Mouse (Mus musculus): ENCODE measurements at regions not wholly inside any gene's neighbourhood (a gene's known extent, or its start where the extent isn't known, plus 50 kb on each side); places are given as distances from the start of the nearest gene placed in this dataset.
"Not testable (repeated sequence)": the region's sequence is repeated elsewhere in the genome, so short reads cannot be mapped to it uniquely, and the experiment has no call there.

DNA sequence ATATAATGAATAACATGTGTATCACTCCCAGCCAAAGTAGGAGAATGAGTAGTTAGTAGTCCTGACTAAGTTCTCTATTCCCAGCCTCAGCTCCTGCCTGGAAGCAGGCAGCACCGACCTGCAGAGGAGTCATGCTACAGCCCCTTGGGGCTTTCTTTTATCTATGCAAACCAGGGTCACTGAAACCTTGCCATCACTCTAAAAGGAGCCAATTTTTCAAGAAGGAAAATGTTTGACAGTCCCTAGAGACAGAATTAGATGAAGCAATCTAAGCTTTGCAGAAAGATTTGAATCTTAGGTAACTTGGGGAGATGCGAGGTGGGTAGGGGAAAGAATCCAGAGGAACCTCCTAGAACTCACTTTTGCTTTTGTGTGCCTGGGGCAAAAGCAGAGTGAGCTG is 103.5 kb upstream of the Sec61g start:
- H3K4me3 ChIP-seq (replicated peaks; ENCODE audit: low read depth, low read length): no peak overlapping the region
- H3K9me3 ChIP-seq (replicated peaks; ENCODE audit: low read length): no peaks in the 10 kb centered on the region
- no peaks in the 10 kb centered on the region for H3K4me1 ChIP-seq (replicated peaks; ENCODE audit: insufficient read depth, low read length)
- no peak for TF ChIP-seq CTCF (IDR thresholded peaks at IDR 0.05; ENCODE audit: low read depth)
- ATAC-seq (replicated peaks; ENCODE audit: low FRiP score, low read depth) (no peak), DNase-seq (ENCODE audit: low spot score) (no peak)
- H3K27me3 ChIP-seq (ENCODE audit: insufficient read depth, low read length): no peaks in the 10 kb centered on the region
- H3K36me3 ChIP-seq (ENCODE audit: insufficient read depth, low read length): no peaks in the 10 kb centered on the region
- H3K27ac ChIP-seq: no peak overlapping the region
- WGBS: 64% methylated on average over 2 of the region's 2 CpGs
- no peak overlapping the region for H3K9ac ChIP-seq (ENCODE audit: low read depth, low read length)
- H3K4me2 ChIP-seq (ENCODE audit: low read length): no peak overlapping the region

DNA sequence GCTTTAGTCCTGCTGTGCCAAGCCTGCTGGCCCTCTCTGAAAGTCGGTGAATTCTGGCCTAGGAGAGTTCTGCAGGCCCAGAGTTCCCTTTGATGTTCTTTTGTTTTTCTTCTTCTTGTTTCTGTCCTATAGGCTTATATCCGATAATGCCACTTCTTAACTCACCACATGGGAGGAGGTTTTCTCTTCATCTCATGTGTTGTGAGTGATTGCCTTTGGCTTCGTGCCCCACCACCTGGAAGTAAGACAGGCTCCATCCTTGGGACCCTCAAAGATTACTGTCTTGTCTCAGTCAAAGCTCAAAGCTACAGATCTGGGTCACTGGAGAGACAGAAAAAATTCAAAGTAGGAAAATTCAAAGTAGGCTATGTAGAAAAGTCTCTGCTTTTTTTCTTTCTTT is 104.2 kb upstream of the Sec61g start:
- H3K9me3 ChIP-seq (replicated peaks; ENCODE audit: low read length): no peaks in the 10 kb centered on the region
- H3K27ac ChIP-seq: no peak overlapping the region
- no peak overlapping the region for H3K4me3 ChIP-seq (replicated peaks; ENCODE audit: low read depth, low read length)
- H3K4me2 ChIP-seq (ENCODE audit: low read length): no peak overlapping the region
- no peaks in the 10 kb centered on the region for H3K27me3 ChIP-seq (ENCODE audit: insufficient read depth, low read length)
- no peaks in the 10 kb centered on the region for H3K4me1 ChIP-seq (replicated peaks; ENCODE audit: insufficient read depth, low read length)
- ATAC-seq (replicated peaks; ENCODE audit: low FRiP score, low read depth) (no peak), DNase-seq (ENCODE audit: low spot score) (no peak)
- no peak overlapping the region for H3K9ac ChIP-seq (ENCODE audit: low read depth, low read length)
- 71% methylated on average over 3 of the region's 3 CpGs for WGBS
- TF ChIP-seq CTCF (IDR thresholded peaks at IDR 0.05; ENCODE audit: low read depth): no peak
- H3K36me3 ChIP-seq (ENCODE audit: insufficient read depth, low read length): no peaks in the 10 kb centered on the region

DNA sequence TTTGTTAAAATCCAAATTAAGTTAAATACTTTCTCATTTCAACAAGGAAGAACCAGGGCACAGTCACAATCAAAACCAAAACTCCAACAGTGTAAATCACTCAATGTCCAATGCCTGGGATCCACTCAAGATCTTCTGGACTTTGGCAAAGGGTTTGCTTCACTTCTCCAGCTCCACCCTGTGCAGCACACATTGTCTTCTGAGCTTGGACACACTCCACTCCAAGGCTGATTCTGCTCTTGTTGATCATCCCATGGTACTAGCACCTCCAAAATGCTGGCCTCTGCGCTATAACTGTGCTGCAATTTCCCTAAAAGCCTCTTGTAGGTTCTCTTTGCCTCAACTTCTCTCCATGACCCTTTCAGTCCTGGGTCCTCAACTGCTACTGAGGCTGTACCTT is 111.5 kb upstream of the Sec61g start:
- Histone ChIP-seq H3K4me2 (ENCODE audit: low read length) (no peak overlapping the region), H3K4me3 (replicated peaks; ENCODE audit: low read depth, low read length) (no peak overlapping the region), H3K4me1 (replicated peaks; ENCODE audit: insufficient read depth, low read length) (no peaks in the 10 kb centered on the region), H3K36me3 (ENCODE audit: insufficient read depth, low read length) (no peaks in the 10 kb centered on the region), H3K9me3 (replicated peaks; ENCODE audit: low read length) (no peaks in the 10 kb centered on the region), H3K27me3 (ENCODE audit: insufficient read depth, low read length) (no peaks in the 10 kb centered on the region), H3K9ac (ENCODE audit: low read depth, low read length) (no peak overlapping the region), H3K27ac (no peak overlapping the region)
- TF ChIP-seq CTCF (IDR thresholded peaks at IDR 0.05; ENCODE audit: low read depth): no peak
- 84% methylated on average over 1 of the region's 1 CpGs for WGBS
- ATAC-seq (replicated peaks; ENCODE audit: low FRiP score, low read depth): no peak
- DNase-seq (ENCODE audit: low spot score): no peak

DNA sequence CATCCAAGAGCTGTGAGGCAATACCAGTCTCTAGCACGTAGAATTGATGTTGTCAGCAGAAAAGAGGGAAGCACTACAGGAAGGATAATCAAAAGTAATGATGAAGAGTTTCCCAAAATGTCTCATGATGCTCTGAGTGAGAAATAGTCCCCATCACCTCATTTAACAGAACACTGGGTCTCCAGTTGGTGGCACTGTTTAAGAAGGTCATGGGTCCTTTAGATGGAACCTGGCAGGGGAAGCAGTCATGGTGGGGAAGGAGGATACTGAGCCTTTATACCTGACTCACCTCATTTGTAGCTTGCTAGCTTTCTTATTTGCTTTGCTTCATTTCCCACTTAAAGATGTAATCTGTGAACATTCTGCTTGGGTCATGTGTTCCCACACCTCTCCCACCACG is 115.4 kb upstream of the Sec61g start:
- H3K9me3 ChIP-seq (replicated peaks; ENCODE audit: low read length): no peaks in the 10 kb centered on the region
- no peak overlapping the region for H3K9ac ChIP-seq (ENCODE audit: low read depth, low read length)
- H3K4me2 ChIP-seq (ENCODE audit: low read length): no peak overlapping the region
- DNase-seq (ENCODE audit: low spot score) (no peak), ATAC-seq (replicated peaks; ENCODE audit: low FRiP score, low read depth) (no peak)
- 68% methylated on average over 2 of the region's 2 CpGs for WGBS
- no peak overlapping the region for H3K27ac ChIP-seq
- no peaks in the 10 kb centered on the region for H3K4me1 ChIP-seq (replicated peaks; ENCODE audit: insufficient read depth, low read length)
- no peaks in the 10 kb centered on the region for H3K27me3 ChIP-seq (ENCODE audit: insufficient read depth, low read length)
- H3K4me3 ChIP-seq (replicated peaks; ENCODE audit: low read depth, low read length): no peak overlapping the region
- TF ChIP-seq CTCF (IDR thresholded peaks at IDR 0.05; ENCODE audit: low read depth): 0 out of 2 replicates have a peak, but pooled peaks have one; percentile 12
- no peaks in the 10 kb centered on the region for H3K36me3 ChIP-seq (ENCODE audit: insufficient read depth, low read length)

DNA sequence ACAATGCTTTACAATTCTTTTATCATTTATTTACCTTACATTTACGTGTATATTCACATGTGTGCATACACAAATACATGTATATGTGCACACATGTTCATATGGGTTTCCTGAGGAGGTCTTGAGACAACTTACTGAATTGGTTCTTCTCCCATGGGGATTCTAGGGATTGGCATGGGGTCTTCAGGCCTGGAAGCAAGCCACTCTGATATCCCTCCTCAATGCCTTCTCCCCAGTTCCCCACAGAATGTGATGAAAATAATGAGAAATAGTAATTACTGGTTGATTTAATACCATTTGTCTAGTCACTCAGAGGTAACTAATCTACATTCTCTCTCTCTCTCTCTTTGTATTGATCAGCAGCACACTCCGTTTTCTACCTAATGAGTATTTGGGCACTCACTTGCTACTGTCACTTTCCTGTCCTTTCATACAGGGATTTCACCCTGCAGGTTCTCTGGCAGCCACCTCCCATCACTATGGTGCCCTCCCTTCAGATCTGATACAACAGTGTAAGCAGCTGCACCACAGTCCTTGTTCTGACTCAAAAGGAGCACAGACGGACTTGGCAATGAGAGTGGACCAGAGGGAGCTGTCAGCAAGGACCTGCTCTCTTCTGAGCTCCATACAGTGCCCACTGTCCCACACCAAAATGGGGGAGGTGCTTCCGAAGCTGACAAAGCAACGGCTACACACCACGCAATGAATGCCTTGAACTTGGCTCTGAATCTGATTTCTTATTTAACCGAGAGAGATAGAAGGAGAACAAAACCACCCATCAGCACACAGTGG is 119.2 kb upstream of the Sec61g start:
- Histone ChIP-seq H3K27ac (no peak overlapping the region), H3K9me3 (replicated peaks; ENCODE audit: low read length) (no peaks in the 10 kb centered on the region), H3K9ac (ENCODE audit: low read depth, low read length) (no peak overlapping the region), H3K4me3 (replicated peaks; ENCODE audit: low read depth, low read length) (no peak overlapping the region), H3K36me3 (ENCODE audit: insufficient read depth, low read length) (no peaks in the 10 kb centered on the region), H3K27me3 (ENCODE audit: insufficient read depth, low read length) (no peaks in the 10 kb centered on the region), H3K4me2 (ENCODE audit: low read length) (no peak overlapping the region), H3K4me1 (replicated peaks; ENCODE audit: insufficient read depth, low read length) (no peaks in the 10 kb centered on the region)
- ATAC-seq (replicated peaks; ENCODE audit: low FRiP score, low read depth) (no peak), DNase-seq (ENCODE audit: low spot score) (no peak)
- TF ChIP-seq CTCF (IDR thresholded peaks at IDR 0.05; ENCODE audit: low read depth): no peak
- 76% methylated on average over 7 of the region's 7 CpGs for WGBS

DNA sequence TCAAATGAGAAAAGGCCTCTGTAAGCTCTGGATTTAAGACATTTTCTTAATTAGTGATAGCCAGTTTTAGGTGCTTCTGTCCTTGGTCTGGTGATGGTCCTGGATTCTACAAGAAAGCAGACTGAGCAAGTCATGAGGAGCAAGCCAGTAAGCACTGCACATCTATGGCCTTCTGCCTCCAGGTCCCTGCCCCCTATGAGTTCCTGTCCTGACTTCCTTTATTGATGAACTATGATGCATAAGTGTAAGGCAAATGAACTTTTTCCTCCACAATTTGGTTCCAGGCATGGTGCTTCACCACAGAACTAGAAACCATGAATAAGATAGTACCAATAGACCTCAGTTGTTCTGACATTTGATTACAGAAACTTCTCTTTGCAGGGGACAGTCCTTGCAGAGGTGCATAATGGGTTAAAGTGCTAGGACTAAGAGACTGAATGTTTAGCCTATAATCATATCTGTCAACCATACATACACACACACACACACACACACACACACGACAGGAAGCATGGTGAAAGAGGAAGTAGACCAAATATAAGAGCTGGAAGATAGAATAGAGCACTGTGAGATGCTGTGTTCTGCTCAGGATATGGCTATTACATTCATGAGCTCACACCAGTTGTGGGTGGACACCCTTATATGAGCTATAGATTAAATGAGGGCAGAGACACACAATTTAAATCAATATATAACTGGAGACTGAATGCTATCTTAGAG is 121.3 kb upstream of the Sec61g start:
- 59% methylated on average over 1 of the region's 1 CpGs for WGBS
- H3K36me3 ChIP-seq (ENCODE audit: insufficient read depth, low read length): no peaks in the 10 kb centered on the region
- H3K4me1 ChIP-seq (replicated peaks; ENCODE audit: insufficient read depth, low read length): no peaks in the 10 kb centered on the region
- DNase-seq (ENCODE audit: low spot score) (no peak), ATAC-seq (replicated peaks; ENCODE audit: low FRiP score, low read depth) (no peak)
- no peak overlapping the region for H3K4me3 ChIP-seq (replicated peaks; ENCODE audit: low read depth, low read length)
- H3K9ac ChIP-seq (ENCODE audit: low read depth, low read length): no peak overlapping the region
- no peaks in the 10 kb centered on the region for H3K9me3 ChIP-seq (replicated peaks; ENCODE audit: low read length)
- no peak overlapping the region for H3K27ac ChIP-seq
- H3K27me3 ChIP-seq (ENCODE audit: insufficient read depth, low read length): no peaks in the 10 kb centered on the region
- no peak overlapping the region for H3K4me2 ChIP-seq (ENCODE audit: low read length)
- no peak for TF ChIP-seq CTCF (IDR thresholded peaks at IDR 0.05; ENCODE audit: low read depth)

DNA sequence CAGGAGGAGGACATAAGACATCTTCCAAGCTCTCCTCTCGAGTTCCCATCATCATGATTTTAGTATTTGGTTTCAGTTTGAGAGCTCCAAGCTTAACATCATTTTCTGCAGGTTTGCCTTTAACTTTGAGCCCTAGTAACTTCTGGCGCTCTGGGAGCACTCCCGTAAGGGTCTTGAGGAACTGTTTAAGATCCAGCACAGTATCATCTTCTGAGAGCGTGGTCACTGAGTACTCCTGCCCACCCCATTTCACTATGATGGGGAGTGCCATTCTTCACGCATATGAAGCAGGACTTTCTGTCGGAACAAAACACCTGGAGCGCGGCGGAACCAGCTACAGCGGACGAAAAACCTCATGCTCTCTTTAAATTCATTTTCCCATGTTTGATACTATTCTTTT is 116.2 kb upstream of the Egfr start:
- not testable (repeated sequence) for H3K9me3 ChIP-seq (replicated peaks; ENCODE audit: low read length); H3K4me2 ChIP-seq (ENCODE audit: low read length); H3K9ac ChIP-seq (ENCODE audit: low read depth, low read length); ATAC-seq (replicated peaks; ENCODE audit: low FRiP score, low read depth); H3K27me3 ChIP-seq (ENCODE audit: insufficient read depth, low read length); H3K36me3 ChIP-seq (ENCODE audit: insufficient read depth, low read length); H3K4me3 ChIP-seq (replicated peaks; ENCODE audit: low read depth, low read length); H3K27ac ChIP-seq; DNase-seq (ENCODE audit: low spot score); H3K4me1 ChIP-seq (replicated peaks; ENCODE audit: insufficient read depth, low read length)
- 91% methylated on average over 11 of the region's 11 CpGs for WGBS

Measured in kidney, postnatal 0 days (tissue).